Mouse (Mus musculus): ENCODE results near the gene Slc15a4.

Gene Slc15a4

DNA sequence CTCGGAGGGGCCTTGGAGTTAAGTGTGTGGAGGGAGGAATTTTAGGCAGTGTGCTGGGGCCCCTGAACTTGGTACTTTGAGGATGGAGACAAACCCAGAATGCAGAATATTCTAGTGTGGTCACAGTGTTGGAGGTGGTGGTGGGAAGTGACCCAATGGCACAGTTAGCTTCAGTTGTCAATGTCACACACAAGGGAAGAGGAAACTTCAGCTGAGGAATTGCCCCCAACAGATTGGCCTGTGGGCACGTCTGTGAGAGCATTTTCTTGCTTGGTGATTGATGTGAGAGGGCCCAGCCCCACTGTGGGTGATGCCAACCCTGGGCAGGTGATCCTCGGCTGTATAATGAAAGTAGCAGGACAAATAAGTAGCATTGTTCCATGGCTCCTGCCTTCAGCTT is 13.9 kb downstream of the Slc15a4 start:
- DNase-seq: no peak

GRCm38 (mm10) chr5:127616884-127617635 is 15.6 kb downstream of the Slc15a4 start:
- peak; percentile 98 for DNase-seq

DNA sequence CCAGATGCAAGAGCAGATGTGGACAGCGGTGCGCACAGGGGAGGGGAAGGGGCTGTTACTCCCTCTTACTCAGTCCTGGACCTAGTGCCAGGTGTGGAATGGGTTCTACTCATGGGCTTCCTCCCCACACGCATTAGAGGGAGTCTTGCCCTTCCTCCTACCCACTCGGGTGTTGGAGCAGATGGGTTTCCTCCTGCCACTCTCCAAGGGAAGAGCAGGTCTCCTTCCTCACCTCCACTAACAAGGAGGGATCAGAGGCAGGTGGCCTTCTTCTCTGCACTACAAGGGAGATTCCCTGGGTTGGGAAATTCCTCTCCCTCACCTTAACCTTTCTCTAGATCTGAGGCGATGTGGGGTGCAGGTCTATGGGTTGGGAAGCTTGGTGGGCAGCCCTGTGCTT is 16.5 kb downstream of the Slc15a4 start:
- DNase-seq: no peak

- DNase-seq: no peak
Observed at GRCm38 (mm10) chr5:127615459-127615858, 17.2 kb downstream of the Slc15a4 start.

- no peak for DNase-seq
Observed at GRCm38 (mm10) chr5:127612397-127612796, 20.3 kb downstream of the Slc15a4 start.

DNA sequence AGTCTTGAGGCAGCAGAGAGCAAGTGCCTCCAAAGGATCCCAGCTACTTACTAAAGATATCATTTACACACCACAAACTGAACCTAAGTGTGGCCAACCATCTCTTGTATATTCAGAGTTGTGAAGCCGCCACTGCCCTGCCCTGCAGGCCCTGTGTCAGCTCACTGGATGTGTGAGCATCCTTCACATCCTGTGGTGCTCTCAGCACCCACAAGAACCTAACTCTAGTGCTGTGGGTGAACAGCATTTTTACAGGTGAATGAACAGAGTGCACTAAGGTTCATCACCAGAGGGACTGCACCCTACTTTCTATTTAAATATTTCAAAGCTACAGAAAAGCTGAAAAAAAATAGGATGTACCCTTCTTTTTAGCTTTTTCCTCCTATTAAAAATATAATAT is 20.8 kb downstream of the Slc15a4 start:
- DNase-seq: no peak

- no peak for DNase-seq
Observed at GRCm38 (mm10) chr5:127610787-127611509, 21.7 kb downstream of the Slc15a4 start.

DNA sequence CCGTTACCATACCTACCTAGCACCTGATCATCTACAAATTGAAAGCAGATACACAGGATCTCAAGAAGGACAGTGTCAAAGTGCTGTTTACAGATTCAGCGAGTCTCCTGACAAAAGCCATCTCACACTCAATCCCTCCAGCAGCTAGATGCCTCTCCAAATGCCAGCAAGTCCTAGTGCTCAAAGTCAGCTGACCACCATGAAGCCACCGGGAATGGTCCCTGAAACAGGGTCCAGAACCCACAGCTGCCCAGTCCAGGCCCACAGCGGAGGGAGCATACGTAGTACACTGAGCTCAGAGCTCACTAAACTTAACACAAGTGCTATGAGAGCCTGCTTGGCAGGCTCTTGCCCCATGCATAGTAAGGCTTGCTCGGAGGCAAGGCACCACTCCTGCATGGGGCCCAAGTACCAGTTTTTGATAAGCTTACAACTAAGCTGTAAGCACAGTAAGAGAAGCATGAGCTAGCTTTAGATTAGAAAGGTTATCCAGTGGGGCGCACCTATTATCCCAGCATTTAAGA is 23.4 kb downstream of the Slc15a4 start:
- DNase-seq: no peak

DNA sequence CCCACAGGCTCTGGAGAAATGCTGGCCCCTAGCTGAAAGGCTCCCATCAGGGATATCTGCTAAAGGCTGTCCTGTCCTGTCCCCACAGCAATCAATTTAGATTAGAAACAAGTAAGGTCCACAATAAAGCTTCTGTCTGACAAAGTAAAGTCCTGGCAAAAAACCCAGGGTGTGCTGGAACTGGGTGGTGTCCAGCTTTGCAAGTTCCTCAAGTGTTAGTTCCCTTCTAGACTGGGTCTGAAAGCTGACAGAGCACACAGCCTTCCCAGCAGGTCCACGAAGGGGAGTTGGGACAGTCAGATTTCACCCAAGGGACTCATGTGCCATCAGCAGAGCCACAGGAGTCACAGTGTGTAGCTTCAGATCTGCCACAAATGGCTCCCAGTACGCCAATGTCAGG is 25.2 kb downstream of the Slc15a4 start:
- DNase-seq: no peak

DNA sequence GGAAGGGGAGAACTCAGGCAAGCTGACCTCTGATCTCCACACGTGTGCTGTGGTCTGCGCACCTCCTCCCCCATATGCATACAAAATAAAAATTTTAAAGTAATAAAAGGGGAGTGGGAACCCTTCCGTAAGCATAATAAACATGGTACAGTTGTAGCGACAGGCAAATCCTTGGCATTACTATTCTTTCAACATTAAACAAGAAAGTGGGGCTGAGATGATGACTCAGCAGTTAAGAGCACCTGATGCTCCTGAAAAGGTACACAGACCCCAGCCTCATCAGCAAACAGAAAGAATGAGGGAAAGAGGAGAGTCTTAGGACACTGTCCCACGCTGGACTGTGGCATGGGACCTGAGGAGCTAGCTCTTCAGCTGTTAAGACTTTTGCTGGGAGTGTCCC is 29.7 kb downstream of the Slc15a4 start:
- no peak for DNase-seq

GRCm38 (mm10) chr5:127596862-127597261 is 35.8 kb downstream of the Slc15a4 start:
- no peak for DNase-seq

DNA sequence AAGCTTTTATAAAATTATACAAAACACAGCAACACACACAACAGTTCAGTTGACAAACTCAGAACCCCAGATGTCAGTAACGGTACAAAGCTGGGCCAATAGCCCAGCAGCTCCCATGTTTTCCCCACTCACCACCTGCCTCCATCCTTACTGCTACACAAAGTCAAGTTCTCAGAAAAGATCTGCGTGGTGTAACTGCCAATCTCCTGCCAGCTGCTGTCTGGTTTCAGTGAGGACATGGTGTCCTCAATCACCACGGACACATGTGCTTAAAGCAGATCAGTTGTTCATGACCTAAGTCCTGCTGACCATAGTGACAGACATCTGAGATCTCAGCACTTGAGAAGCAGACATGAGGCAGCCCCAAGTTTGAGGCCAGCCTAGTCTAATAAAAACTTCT is 37.0 kb downstream of the Slc15a4 start:
- no peak for DNase-seq

DNA sequence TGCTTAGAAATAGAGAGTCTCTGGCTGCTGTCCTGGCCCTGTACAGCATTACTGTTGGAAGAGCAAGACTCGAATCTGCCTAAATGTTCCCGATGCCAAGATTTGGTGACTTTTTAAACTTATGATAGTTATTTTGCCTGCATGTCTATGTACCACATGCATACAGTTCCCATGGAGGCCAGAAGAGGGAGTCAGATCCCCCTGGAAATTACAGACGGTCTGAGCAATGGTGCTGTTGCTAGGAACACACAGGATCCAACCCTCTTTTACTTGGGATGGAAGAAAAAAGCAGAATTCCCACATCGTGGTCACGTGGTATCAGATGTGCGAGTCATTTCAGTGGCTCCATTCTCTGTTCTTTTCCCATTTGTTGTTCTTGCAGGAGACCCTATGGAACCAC is 39.8 kb downstream of the Slc15a4 start:
- peak; percentile 43 for DNase-seq

DNA sequence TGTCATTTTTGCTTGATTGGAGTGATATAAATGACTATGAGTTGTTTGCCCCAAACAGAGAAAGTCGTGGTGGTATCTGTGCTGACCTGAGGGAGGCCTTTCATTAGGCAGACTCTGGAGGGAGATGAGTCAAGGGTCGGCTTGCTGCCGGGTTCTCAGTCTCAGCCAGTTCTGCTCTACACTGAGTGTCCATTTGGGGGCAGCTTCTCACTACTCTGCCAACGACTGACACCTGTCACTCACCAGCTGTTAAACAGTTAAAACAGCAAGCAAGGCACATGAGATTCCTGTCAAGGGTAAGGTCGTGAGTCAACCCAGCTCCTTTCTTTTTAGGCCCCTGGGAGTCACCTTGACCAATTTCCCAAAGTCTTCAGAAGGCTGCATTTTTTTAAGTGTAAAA is 40.3 kb downstream of the Slc15a4 start:
- DNase-seq: no peak

DNA sequence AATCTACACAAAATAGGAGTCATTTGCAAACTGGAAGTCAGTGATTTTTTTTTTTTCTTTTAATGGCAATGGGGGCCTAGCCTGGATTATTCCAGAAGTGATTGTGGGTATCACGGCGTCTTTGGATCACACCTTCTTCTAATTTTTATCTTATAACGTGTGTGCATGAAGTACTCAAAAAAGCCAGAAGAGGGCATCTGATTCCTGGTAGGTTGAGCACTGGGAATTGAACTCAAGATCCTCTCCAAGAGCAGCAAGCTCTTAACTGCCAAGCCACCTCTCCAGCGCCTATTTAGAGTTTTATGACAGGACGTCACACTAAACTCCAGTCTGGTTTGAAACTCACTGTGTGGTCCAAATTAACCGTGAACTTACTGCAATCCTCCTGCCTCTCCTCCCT is 44.8 kb downstream of the Slc15a4 start:
- no peak for DNase-seq

GRCm38 (mm10) chr5:127583658-127584057 is 49.0 kb downstream of the Slc15a4 start:
- DNase-seq: peak; percentile 23

- peak; percentile 16 for DNase-seq
Observed at GRCm38 (mm10) chr5:127577419-127577818, 55.3 kb downstream of the Slc15a4 start.

DNA sequence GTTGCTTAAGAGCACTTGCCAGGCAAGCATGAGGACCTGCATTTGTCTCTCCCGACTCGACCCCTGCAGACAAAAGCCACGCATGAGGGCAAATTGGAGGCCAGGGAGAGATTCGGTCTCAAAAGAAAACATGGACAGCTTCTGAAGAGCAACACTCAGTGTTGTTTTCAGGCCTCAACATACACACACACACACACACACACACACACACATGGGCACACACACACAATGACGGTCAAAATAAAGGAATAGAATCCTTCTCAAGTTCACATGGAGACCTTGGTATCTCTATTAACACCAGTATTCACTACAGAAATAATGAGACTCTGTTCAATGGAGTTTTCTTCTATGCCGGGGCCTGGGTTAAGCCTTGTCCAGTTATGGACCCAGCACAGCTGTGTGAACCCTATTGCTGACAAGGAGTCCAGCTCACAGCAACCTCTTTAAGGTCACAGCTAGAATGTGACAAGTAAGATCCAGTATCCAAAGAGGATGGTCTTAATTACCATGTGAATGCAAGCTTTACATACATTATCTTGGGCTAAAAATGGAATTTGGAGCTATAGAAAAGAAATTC is 65.4 kb downstream of the Slc15a4 start:
- no peak for DNase-seq

GRCm38 (mm10) chr5:127561086-127561485 is 71.6 kb downstream of the Slc15a4 start:
- DNase-seq: no peak

- DNase-seq: no peak
Observed at GRCm38 (mm10) chr5:127548136-127548535, 84.6 kb downstream of the Slc15a4 start.

GRCm38 (mm10) chr5:127546585-127546991 is 86.1 kb downstream of the Slc15a4 start:
- DNase-seq: no peak

Measured in right cerebral cortex, postnatal 14 days (tissue).